Mouse (Mus musculus): ENCODE results near the gene Hspg2.
A peak's percentile ranks its signal among the peaks of the same experiment; 100 is the strongest.
"Not testable (repeated sequence)": the region's sequence is repeated elsewhere in the genome, so short reads cannot be mapped to it uniquely, and the experiment has no call there.

The Hspg2 gene

DNA sequence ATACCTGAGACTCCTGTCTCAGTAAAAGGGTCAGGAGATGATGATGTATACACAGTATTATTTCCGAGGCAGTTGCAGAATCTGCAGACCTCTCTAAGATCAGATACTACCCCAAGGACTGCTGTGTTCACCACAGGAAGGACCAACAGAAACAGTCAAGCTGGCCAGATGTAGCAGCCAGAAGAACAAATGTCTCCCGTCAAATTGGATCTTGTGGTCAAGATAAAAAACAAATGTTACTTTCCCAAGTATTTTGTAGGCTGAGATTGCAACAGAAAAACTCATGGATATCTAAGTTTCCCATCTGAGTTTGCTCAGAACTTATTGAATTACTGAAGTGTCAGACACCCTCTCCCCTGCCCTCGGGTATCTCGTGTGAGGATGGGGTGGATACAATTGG lies 111.2 kb downstream of the Hspg2 start:
- no peak for DNase-seq

DNA sequence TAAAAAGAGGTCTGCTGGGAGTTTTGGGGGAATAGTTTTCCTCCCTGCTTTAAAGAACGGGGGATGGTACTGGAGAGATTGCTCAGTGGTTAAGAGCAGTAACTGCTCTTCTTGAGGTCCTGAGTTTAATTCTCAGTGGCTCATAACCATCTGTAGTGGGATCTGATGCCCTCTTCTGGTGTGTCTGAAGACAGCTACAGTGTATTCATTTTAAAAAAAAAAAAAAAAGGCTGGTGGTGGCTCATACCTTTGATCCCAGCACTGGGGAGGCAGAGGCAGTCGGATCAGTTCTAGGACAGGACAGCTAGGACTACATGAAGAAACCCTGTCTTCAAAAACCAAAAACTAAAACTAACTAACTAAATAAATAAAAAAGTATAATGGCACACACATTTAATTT lies 111.7 kb downstream of the Hspg2 start:
- no peak for DNase-seq

GRCm38 (mm10) chr4:137581815-137582214 lies 113.2 kb downstream of the Hspg2 start:
- peak; percentile 66 for DNase-seq

DNA sequence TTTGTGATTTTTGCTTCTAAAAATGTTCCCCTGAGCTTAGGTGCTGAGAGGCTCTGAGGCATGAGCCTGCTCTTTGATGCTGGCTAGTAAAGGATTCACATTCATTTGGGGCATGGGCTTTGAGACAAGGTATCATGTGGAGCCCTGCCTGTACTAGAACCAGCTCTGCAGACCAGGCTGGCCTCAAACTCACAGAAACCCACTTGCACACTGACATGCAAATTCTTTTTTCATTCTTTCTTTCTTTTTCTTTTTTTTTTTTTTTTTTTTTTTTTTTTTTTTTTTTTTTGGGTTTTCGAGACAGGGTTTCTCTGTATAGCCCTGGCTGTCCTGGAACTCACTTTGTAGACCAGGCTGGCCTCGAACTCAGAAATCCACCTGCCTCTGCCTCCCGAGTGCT lies 120.5 kb downstream of the Hspg2 start:
- not testable (repeated sequence) for DNase-seq

DNA sequence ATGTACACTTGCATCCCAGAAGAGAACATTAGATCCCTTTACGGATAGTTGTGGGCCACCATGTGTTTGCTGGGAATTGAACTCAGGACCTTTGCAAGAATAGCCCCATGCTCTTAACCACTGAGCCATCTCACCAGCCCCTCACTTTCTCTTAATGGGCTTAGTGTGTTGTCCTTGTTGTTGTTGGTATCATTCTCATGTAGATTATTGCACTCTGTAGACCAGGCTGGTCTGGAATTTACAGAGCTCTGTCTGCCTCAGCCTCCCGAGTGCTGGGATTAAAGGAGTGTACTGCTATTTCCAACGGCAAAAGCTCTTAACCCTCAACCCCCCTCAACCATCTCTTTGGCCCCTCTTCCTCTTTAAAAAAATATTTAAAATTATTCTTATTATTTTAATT lies 121.0 kb downstream of the Hspg2 start:
- no peak for DNase-seq

GRCm38 (mm10) chr4:137590961-137591360 lies 122.4 kb downstream of the Hspg2 start:
- DNase-seq = no peak

GRCm38 (mm10) chr4:137593601-137594495 lies 125.3 kb downstream of the Hspg2 start, which contains the start of gene Usp48:
TSS of gene Usp48 (plus strand) at chr4:137593755.
- peak; percentile 99 for DNase-seq

- DNase-seq = peak; percentile 57
These were observed 126.1 kb downstream of the Hspg2 start for GRCm38 (mm10) chr4:137594496-137595270.

DNA sequence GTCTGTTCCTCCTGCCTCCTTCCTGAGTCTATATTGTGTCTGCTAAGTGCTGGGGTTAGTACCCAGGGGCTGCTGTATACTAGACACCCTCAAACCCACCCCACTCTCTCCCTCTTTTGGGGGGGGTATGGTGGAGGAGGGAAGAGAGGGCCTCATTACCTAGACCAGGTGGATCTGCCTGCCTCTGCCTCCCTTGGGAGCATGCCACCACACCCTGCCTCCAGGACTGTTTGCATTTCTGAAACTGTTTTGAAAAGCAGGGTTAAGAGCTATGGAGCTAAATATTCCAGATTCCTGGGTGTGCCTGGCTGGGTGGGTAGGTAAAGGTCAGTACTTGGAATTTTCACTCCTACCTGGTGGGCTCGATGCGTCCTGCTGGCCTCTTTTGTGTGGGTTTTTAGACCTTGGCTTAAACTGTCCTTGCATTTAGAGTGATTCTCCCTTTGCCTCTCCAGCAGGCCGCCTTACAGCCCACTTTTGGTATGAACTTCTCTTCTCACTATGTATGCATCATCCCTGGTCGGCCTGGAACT lies 128.6 kb downstream of the Hspg2 start:
- no peak for DNase-seq

DNA sequence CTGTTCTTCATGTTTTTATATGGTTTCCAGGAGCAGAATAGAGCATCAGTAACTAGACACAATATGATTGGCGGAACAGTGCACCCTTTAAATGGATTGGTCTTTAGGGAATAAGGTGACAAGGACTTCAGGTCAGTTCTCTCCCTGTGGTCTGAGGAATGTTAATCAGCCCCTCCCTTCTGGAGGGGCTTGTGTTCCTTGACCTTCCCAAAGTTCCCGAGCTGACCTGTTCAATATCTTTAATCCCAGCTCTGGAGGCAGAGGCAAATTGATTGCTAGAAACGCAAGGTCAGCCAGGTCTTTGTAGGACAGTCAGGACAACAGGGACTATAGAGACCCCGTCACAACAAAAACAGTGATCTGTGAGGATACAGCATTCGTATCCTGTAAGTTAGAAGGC lies 130.0 kb downstream of the Hspg2 start:
- no peak for DNase-seq

DNA sequence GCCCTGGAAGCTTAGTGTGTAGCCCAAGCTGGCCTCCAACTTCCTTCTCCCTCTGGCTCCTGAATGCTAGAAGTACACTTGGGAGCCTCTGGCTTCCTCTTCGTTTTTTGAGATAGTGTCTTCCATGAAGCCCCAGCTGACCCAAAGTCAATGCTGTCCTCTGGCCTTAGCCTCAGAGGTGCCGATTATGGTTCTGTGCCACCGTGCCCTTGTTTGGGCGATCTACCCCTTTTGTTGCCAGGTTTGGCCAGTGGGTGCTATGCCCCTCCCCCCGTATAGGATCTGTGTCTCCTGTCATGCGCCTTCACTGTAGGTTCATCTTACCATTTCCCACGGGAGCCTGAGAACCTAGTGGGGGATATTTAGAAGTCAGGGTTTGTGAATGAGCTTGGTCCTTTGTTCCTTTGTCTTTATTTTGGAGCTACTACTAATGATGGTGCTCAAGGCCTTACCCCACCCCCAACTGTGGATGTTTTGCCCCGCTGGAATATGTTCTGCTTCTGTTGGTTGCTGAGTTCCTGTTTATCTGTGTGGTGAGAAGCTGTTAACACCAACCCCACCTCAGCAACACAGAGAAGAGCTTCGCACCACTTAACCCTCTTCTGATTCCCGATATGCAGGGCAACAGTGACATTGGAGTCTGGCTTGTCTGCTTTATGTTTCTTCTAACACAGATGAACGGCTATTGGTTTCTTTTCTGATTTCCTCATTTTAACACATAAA lies 135.0 kb downstream of the Hspg2 start:
- DNase-seq = no peak

DNA sequence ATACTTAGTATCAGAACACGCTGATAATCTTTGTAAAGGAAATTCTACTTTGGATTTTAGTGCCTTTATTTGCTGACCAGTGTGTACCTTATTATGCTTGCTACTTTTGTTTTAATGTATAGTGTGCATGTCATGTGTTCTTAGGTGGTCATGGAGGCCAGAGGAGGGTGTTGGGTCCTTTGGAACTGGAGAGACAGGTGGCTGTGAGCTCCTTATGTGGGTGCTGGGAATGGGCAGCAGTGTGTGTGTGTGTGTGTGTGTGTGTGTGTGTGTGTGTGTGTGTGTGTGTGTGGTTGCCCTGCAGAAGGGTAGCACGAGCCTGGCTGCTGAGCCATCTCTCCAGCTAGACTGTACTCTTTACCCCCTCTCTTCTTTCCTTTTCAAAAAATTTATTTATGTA lies 138.5 kb downstream of the Hspg2 start:
- no peak for DNase-seq

- DNase-seq = no peak
These were observed 140.7 kb downstream of the Hspg2 start for GRCm38 (mm10) chr4:137609281-137609680.

DNA sequence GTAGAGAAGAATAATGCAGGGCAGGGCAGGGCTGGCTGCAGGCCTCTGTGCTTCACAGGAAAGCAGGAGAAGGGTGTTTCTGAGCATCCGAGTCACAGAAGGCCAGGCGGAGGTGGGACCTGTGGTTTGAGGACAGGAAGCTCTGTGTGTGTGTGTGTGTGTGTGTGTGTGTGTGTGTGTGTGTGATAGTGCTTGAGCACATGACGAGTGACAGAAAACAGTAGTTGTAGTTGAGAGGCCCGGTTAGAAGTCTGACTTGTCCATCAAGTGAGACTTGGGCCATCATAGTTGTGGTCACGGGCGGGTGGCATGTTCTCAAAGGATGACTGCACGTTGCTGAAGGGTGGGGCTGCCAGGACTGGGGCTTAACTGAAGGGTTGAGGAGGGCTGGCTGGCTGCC lies 141.1 kb downstream of the Hspg2 start:
- peak; percentile 50 for DNase-seq

DNA sequence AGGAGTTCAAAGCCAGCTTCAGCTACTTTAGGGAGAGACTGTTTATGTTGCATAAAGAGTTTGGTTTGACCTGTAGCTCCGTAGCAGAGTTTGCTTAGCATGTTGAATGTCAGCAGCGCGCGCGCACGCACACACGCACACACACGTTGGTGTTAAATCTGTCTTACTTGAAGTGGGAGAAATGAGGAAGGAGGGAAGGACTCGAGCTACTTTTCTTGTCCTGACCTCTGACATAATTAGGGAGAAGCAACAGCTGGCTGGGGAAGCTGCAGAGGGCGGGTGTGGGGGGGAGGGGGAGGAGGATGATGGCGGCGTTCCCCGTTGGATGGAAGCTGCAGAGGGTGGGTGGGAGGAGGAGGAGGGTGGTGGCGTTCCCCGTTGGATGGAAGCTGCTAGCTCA lies 141.7 kb downstream of the Hspg2 start:
- DNase-seq = no peak
